Mouse (Mus musculus) embryonic facial prominence, embryonic 10.5 days (tissue): ENCODE measurements around the gene Ubl7. TPM values are rescaled to one million over a fixed set of nuclear protein-coding genes. Genes with fewer than 3 reads are reported as not detected.

Source experiments
- DNase-seq: peaks from one replicate; pipeline ENCODE4 v3.0.0-alpha.2; 2017; ENCODE audit warnings: low spot score
- H3K27ac ChIP-seq: fragments of 300-500 bp; sonication (generic); replicated peaks from 2 replicates; pipeline ENCODE4 v1.5.1; 2016; ENCODE audit warnings: mild to moderate bottlenecking
- H3K27me3 ChIP-seq: fragments of 300-500 bp; sonication (generic); replicated peaks from 2 replicates; pipeline ENCODE4 v1.6.1; 2016; ENCODE audit warnings: low read depth, mild to moderate bottlenecking; ENCODE audit not compliant: poor library complexity, severe bottlenecking
- H3K36me3 ChIP-seq: fragments of 300-500 bp; sonication (generic); replicated peaks from 2 replicates; pipeline ENCODE4 v1.6.1; 2016; ENCODE audit warnings: mild to moderate bottlenecking, moderate library complexity
- H3K4me1 ChIP-seq: fragments of 300-500 bp; sonication (generic); 2 replicates; pipeline ENCODE4 v1.6.1; 2016
- H3K4me3 ChIP-seq: fragments of 300-500 bp; sonication (generic); 2 replicates; pipeline ENCODE4 v1.5.1; 2016; ENCODE audit warnings: mild to moderate bottlenecking, moderate library complexity
- H3K9me3 ChIP-seq: fragments of 300-500 bp; sonication (generic); 2 replicates; pipeline ENCODE4 v1.6.1; 2016; ENCODE audit warnings: mild to moderate bottlenecking
- WGBS: fragments of 180-500 bp; shearing (Covaris S2); methylation state at CpG from one replicate; pipeline ENCODE4 v1.1.7; 2016; 5-methylcytosine and 5-hydroxymethylcytosine counted together
- polyA plus RNA-seq: library from polyadenylated mRNA; unstranded; fragments of >200 nt; fragmentation: Nextera tagmentation; extraction: Ambion mirVana; gene quantifications from 2 replicates; pipeline ENCODE4 v1.2.1, GENCODE M21; 2016

Ubl7 gene
- polyA plus RNA-seq, 1 experiment from 2014 or later = 130 TPM

GRCm38 (mm10) chr9:57931166-57931767 is 20.5 kb downstream of the Ubl7 start:
- no peak overlapping the region for H3K4me3 ChIP-seq
- H3K9me3 ChIP-seq = no peaks in the 10 kb centered on the region
- WGBS = 86% methylated on average over 5 of the region's 5 CpGs
- no peaks in the 10 kb centered on the region for H3K4me1 ChIP-seq
- H3K36me3 ChIP-seq = peaks cover 42% of the 10 kb centered on the region
- H3K27ac ChIP-seq = no peak overlapping the region
- no peaks in the 10 kb centered on the region for H3K27me3 ChIP-seq
- DNase-seq = no peak

- no peak overlapping the region for H3K4me3 ChIP-seq
- no peaks in the 10 kb centered on the region for H3K9me3 ChIP-seq
- DNase-seq = no peak
- H3K36me3 ChIP-seq = peaks cover 32% of the 10 kb centered on the region
- peaks cover 9% of the 10 kb centered on the region for H3K27me3 ChIP-seq
- 82% methylated on average over 3 of the region's 3 CpGs for WGBS
- peaks cover 2% of the 10 kb centered on the region; the same call in 1 of the 2 replicates for H3K4me1 ChIP-seq
- no peak overlapping the region for H3K27ac ChIP-seq
These were observed 21.5 kb downstream of the Ubl7 start for GRCm38 (mm10) chr9:57932253-57932652.

GRCm38 (mm10) chr9:57932831-57933602 is 22.2 kb downstream of the Ubl7 start:
- 89% methylated on average over 6 of the region's 6 CpGs for WGBS
- Histone ChIP-seq H3K9me3 (no peaks in the 10 kb centered on the region), H3K36me3 (peaks cover 26% of the 10 kb centered on the region), H3K4me1 (peaks cover 9% of the 10 kb centered on the region; the same call in 1 of the 2 replicates), H3K4me3 (no peak overlapping the region), H3K27me3 (peaks cover 17% of the 10 kb centered on the region), H3K27ac (no peak overlapping the region)
- no peak for DNase-seq

GRCm38 (mm10) chr9:57935683-57936437 is 25.1 kb downstream of the Ubl7 start:
- H3K4me1 ChIP-seq = peaks cover 28% of the 10 kb centered on the region
- no peak overlapping the region for H3K4me3 ChIP-seq
- H3K27me3 ChIP-seq = peaks cover 44% of the 10 kb centered on the region
- DNase-seq = peak; percentile 84
- WGBS = 34% methylated on average over 6 of the region's 6 CpGs
- H3K36me3 ChIP-seq = no peaks in the 10 kb centered on the region
- no peaks in the 10 kb centered on the region for H3K9me3 ChIP-seq
- no peak overlapping the region for H3K27ac ChIP-seq

DNA sequence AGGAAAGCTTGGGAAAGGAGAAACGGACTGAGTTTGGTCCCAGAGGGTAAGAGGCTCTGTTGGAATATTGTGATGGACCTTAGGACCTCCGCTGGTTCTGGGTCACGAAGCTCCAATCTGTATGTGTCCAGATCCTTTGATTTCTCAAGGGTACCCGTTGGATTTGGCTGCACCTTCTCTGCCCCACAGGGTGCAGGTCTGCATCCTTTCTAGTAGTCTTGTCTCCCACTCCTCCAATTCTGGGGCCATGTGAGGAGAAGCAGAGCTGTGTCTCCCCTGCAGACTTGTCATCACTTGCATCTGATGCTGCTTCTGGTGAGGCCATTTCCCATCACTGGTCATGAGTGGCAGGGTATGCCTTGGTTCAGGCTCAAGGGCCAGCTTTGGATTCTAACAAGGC is 26.4 kb downstream of the Ubl7 start:
- peaks cover 33% of the 10 kb centered on the region for H3K4me1 ChIP-seq
- H3K4me3 ChIP-seq = no peak overlapping the region
- H3K27me3 ChIP-seq = peaks cover 57% of the 10 kb centered on the region
- H3K36me3 ChIP-seq = no peaks in the 10 kb centered on the region
- H3K9me3 ChIP-seq = no peaks in the 10 kb centered on the region
- no peak for DNase-seq
- no peak overlapping the region for H3K27ac ChIP-seq
- WGBS = 83% methylated on average over 4 of the region's 4 CpGs

DNA sequence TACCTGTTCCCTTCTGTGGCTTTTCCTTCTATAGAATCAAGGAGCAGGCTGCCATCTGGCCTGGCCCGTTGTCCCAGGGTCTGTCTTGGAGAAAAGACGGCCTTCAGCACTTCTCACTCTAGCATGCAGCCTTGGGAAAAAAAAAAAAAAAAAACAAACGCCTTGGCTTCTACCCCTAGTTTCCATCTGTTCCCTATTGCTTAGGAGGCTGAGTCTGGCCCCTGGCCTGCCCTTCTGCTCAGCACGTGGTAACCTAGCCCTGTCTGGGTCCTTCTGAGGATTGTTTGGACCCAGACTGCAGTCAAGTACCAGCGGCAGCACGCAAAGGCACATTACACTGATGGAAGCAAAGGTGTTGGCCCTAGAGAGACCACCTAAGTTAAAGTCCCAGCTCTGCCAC is 26.9 kb downstream of the Ubl7 start:
- H3K4me1 ChIP-seq = peaks cover 33% of the 10 kb centered on the region
- H3K36me3 ChIP-seq = no peaks in the 10 kb centered on the region
- H3K27me3 ChIP-seq = peaks cover 62% of the 10 kb centered on the region
- 47% methylated on average over 6 of the region's 6 CpGs for WGBS
- H3K9me3 ChIP-seq = no peaks in the 10 kb centered on the region
- no peak overlapping the region for H3K27ac ChIP-seq
- DNase-seq = no peak
- H3K4me3 ChIP-seq = no peak overlapping the region

DNA sequence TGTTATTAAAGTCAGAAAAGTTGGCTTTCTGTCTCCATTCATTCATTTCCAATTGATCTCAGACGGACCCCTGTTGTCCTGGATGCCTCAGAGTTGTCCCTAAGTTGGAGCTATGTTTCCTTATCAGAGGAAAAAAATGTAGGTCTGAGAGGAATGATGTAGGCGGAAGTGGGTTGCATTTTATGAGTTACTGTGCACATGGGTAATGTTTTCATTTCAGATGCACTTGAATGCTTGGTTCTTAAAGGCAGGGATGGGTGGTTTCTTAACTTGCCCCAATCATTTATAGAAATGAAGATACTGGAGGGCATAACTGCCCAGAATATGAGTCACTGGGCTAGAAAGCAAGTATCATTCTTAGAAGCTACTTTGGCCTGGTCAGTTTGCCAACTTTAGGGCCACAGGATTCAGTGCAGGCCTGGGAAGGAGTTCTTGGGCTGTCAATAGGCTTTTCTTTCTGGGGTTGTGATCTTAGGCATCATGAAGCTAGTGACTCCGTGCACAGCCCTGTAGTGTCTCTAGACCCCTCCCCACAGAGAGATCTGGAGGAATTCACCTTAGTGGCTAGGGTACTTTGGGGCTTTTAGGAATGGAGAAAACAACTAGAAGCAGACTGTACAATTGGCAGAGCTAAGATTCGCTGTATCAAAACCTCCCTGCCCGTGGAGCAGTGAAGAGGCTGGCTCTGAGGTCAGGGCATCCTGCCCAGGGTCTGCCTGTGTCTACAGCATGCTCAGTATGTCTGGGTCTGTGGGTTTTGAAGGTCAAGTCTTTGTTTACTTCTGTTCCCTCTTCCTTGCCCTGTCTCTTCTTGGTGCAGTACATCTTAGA is 27.7 kb downstream of the Ubl7 start:
- H3K9me3 ChIP-seq = no peaks in the 10 kb centered on the region
- no peak overlapping the region for H3K4me3 ChIP-seq
- no peak for DNase-seq
- no peak overlapping the region for H3K27ac ChIP-seq
- peaks cover 40% of the 10 kb centered on the region for H3K4me1 ChIP-seq
- peaks cover 70% of the 10 kb centered on the region for H3K27me3 ChIP-seq
- 78% methylated on average over 5 of the region's 5 CpGs for WGBS
- H3K36me3 ChIP-seq = no peaks in the 10 kb centered on the region

- Histone ChIP-seq H3K4me3 (peak within 1 kb of the TSS; percentile 84), H3K27ac (peak within 1 kb of the TSS; percentile 85), H3K27me3 (peaks cover 82% of the 10 kb centered on the region), H3K4me1 (peaks cover 42% of the 10 kb centered on the region), H3K36me3 (no peaks in the 10 kb centered on the region), H3K9me3 (no peaks in the 10 kb centered on the region)
- 2% methylated on average over 60 of the region's 60 CpGs for WGBS
- DNase-seq = peak; percentile 86
These were observed 28.9 kb downstream of the Ubl7 start, which contains the start of gene Sema7a for GRCm38 (mm10) chr9:57939431-57940348. TSS of gene Sema7a (plus strand) at chr9:57940112.

- H3K9me3 ChIP-seq = no peaks in the 10 kb centered on the region
- under 1% methylated on average over 44 of the region's 44 CpGs for WGBS
- H3K27me3 ChIP-seq = peaks cover 89% of the 10 kb centered on the region
- no peaks in the 10 kb centered on the region for H3K36me3 ChIP-seq
- DNase-seq = peak; percentile 69
- peak overlapping the region; percentile 84 for H3K4me3 ChIP-seq
- H3K4me1 ChIP-seq = peaks cover 45% of the 10 kb centered on the region
- H3K27ac ChIP-seq = peak overlapping the region; percentile 85
These were observed 29.6 kb downstream of the Ubl7 start for GRCm38 (mm10) chr9:57940349-57940794.

- H3K27me3 ChIP-seq = peaks cover 96% of the 10 kb centered on the region
- peak; percentile 43 for DNase-seq
These were observed 30.3 kb downstream of the Ubl7 start for GRCm38 (mm10) chr9:57940861-57941638.

GRCm38 (mm10) chr9:57942039-57942438 is 31.3 kb downstream of the Ubl7 start:
- peaks cover 99% of the 10 kb centered on the region for H3K27me3 ChIP-seq
- no peaks in the 10 kb centered on the region for H3K36me3 ChIP-seq
- H3K4me3 ChIP-seq = no peak overlapping the region
- peaks cover 50% of the 10 kb centered on the region for H3K4me1 ChIP-seq
- WGBS = 66% methylated on average over 2 of the region's 2 CpGs
- H3K9me3 ChIP-seq = no peaks in the 10 kb centered on the region
- H3K27ac ChIP-seq = no peak overlapping the region
- no peak for DNase-seq

More at GRCm38 (mm10) chr9:57940861-57941638, 30.3 kb downstream of the Ubl7 start:
- no peaks in the 10 kb centered on the region for H3K36me3 ChIP-seq
- no peaks in the 10 kb centered on the region for H3K9me3 ChIP-seq
- H3K4me1 ChIP-seq = peaks cover 50% of the 10 kb centered on the region
- WGBS = 7% methylated on average over 28 of the region's 28 CpGs
- H3K27ac ChIP-seq = peak overlapping the region; percentile 85
- H3K4me3 ChIP-seq = peak overlapping the region; percentile 84
